ENCODE assay signal across 10 mouse cellular contexts in the genomic region with DNA sequence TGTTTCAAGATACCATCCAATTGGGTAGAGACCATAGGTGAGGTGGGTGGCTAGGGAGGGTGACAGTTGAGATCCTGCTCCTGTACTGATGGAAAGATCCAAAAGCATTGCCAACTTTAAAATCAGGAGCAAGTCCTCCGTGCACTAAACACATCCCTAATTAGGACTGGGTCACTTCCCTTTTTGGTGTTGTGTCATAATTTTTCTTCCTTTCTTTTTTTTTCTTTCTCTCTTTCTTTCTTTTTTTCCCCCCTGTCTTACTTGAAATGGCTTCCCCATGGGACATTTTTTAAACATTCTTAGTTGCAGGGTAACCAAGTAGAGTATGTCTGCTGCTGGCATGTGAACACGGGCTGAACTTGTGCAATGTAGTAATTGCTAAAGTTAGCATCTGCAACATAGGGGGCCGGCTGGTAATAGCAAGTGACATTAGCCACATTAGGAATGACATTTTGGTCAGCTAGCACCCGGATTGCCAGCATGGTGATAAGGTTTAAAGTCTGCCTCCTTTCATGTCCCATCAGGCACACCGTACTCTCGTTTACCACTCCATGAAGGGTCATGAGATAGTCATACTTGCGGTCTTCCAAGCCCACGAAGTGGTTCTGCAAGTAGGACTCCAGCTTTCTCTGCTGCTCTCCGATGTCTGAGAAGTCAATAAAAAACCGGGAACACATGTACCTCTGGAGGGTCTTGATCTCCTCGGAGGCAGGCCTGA. TPM values are rescaled to one million over a fixed set of nuclear protein-coding genes. Genes with fewer than 3 reads are reported as not detected.
A peak's percentile ranks its signal among the peaks of the same experiment; 100 is the strongest.
DNase-seq lines count a peak whose midpoint lies in the region; ATAC-seq lines count a peak whose summit lies in the region.
"Had no signal": no experiment of that assay in that cellular context is flagged by ENCODE, and none has a peak within 500 bp of the region (broad histone marks: within the 10 kb centered on the region; RNA-seq: fewer than 3 reads in every experiment).

No protein-coding gene starts in this region.

- no peaks in the 10 kb centered on the region for H3K36me3 ChIP-seq in kidney, embryonic 16.5 days (ENCODE audit: insufficient read depth, low read length)
- no peaks in the 10 kb centered on the region for H3K36me3 ChIP-seq in embryonic facial prominence, embryonic 14.5 days (ENCODE audit: control insufficient read depth, insufficient read depth, low read length)
- H3K36me3 ChIP-seq in midbrain, embryonic 13.5 days = no peaks in the 10 kb centered on the region

- ATAC-seq in kidney, embryonic 16.5 days (ENCODE audit: low FRiP score, low TSS enrichment) = no peak
- no peak for ATAC-seq in embryonic facial prominence, embryonic 14.5 days (ENCODE audit: low read depth)
- ATAC-seq in midbrain, embryonic 13.5 days = no peak

- H3K4me3 ChIP-seq in kidney, embryonic 16.5 days (ENCODE audit: low read length) = 0 out of 2 replicates have a peak overlapping the region, but pooled peaks have one; percentile 80
- H3K4me3 ChIP-seq in embryonic facial prominence, embryonic 14.5 days (ENCODE audit: low read depth, low read length) = peak overlapping the region; percentile 66
- peak overlapping the region; percentile 76 for H3K4me3 ChIP-seq in midbrain, embryonic 13.5 days (replicated peaks)
- H3K4me3 ChIP-seq: myocyte had no signal

- no peak for DNase-seq in kidney, postnatal 10 days
- DNase-seq in embryonic facial prominence, embryonic 14.5 days (ENCODE audit: low spot score) = no peak
- peak; percentile 51 for DNase-seq in heart, postnatal 4 days
- DNase-seq in yolk sac, embryonic 10.5 days (ENCODE audit: low spot score) = no peak
- DNase-seq in right cerebral cortex, postnatal 25 days = no peak
- no peak for DNase-seq in left cerebral cortex, postnatal 4 days
- DNase-seq: kidney, postnatal 14 days had no signal

- H3K4me1 ChIP-seq in kidney, embryonic 16.5 days (ENCODE audit: insufficient read depth, low read length) = peaks cover 14% of the 10 kb centered on the region; the same call in 1 of the 2 replicates
- no peaks in the 10 kb centered on the region for H3K4me1 ChIP-seq in embryonic facial prominence, embryonic 14.5 days (ENCODE audit: control insufficient read depth, insufficient read depth, low read length)
- peaks cover 16% of the 10 kb centered on the region for H3K4me1 ChIP-seq in midbrain, embryonic 13.5 days (replicated peaks)

- intact Hi-C loops in left cerebral cortex, postnatal 4 days (cut with DNase I) = loop anchor here (10.0 kb wide), 1 partner anchor 370 kb away; no protein-coding TSS in a partner anchor

- peak overlapping the region; percentile 95; the same call in 1 of the 2 replicates for H3K4me2 ChIP-seq in kidney, embryonic 16.5 days (replicated peaks; ENCODE audit: low read depth, low read length)
- peak overlapping the region; percentile 89 for H3K4me2 ChIP-seq in embryonic facial prominence, embryonic 14.5 days (ENCODE audit: low read depth, low read length)
- H3K4me2 ChIP-seq in midbrain, embryonic 13.5 days (replicated peaks) = peak overlapping the region; percentile 91

- H3K27ac ChIP-seq in kidney, embryonic 16.5 days (ENCODE audit: low read length) = no peak overlapping the region
- no peak overlapping the region for H3K27ac ChIP-seq in embryonic facial prominence, embryonic 14.5 days (replicated peaks; ENCODE audit: low read depth, low read length)
- H3K27ac ChIP-seq in midbrain, embryonic 13.5 days = no peak overlapping the region

- no peak overlapping the region for H3K9ac ChIP-seq in kidney, embryonic 16.5 days (replicated peaks; ENCODE audit: low read length)
- peak overlapping the region; percentile 71; the same call in 1 of the 2 replicates for H3K9ac ChIP-seq in embryonic facial prominence, embryonic 14.5 days (ENCODE audit: low read depth, low read length)
- H3K9ac ChIP-seq in midbrain, embryonic 13.5 days (replicated peaks) = 0 out of 2 replicates have a peak overlapping the region, but pooled peaks have one; percentile 36

- WGBS in kidney, embryonic 16.5 days = 68% methylated on average over 11 of the region's 11 CpGs
- WGBS in embryonic facial prominence, embryonic 14.5 days = 78% methylated on average over 11 of the region's 11 CpGs
- WGBS in midbrain, embryonic 13.5 days = 82% methylated on average over 11 of the region's 11 CpGs

- H3K9me3 ChIP-seq in kidney, embryonic 16.5 days (ENCODE audit: low read length) = no peaks in the 10 kb centered on the region
- no peaks in the 10 kb centered on the region for H3K9me3 ChIP-seq in embryonic facial prominence, embryonic 14.5 days (ENCODE audit: control insufficient read depth, low read length)
- H3K9me3 ChIP-seq in midbrain, embryonic 13.5 days = no peaks in the 10 kb centered on the region

- peaks cover 17% of the 10 kb centered on the region; the same call in 1 of the 2 replicates for H3K27me3 ChIP-seq in kidney, embryonic 16.5 days (ENCODE audit: insufficient read depth, low read length)
- H3K27me3 ChIP-seq in embryonic facial prominence, embryonic 14.5 days (replicated peaks; ENCODE audit: control insufficient read depth, insufficient read depth, low read length) = peaks cover 12% of the 10 kb centered on the region; the same call in 1 of the 2 replicates
- H3K27me3 ChIP-seq in midbrain, embryonic 13.5 days = peaks cover 18% of the 10 kb centered on the region

RNA-seq across cellular contexts. Expression of gene Tent5a, which starts 2.8 kb away (rescaled TPM):
- polyA plus RNA-seq in kidney, embryonic 16.5 days (2015; fragmentation: Nextera tagmentation; extraction: Ambion mirVana) = 2.8 and 3.0 TPM in 2 replicates
- 29.6 and 34.2 TPM in 2 replicates for polyA plus RNA-seq in embryonic facial prominence, embryonic 14.5 days (2014; fragmentation: Nextera tagmentation; extraction: Ambion mirVana)
- 10 to 100 TPM; 23.2 to 26.2 TPM for total RNA-seq in heart, postnatal 4 days (2021)
- polyA plus RNA-seq in midbrain, embryonic 13.5 days (2015; fragmentation: Nextera tagmentation; extraction: Ambion mirVana) = 3.8 and 4.2 TPM in 2 replicates
- total RNA-seq in left cerebral cortex, postnatal 4 days (2021) = 1 to 10 TPM; 2.0 to 2.1 TPM

RNA-seq across cellular contexts. Expression of gene Gm11114, which starts 11.7 kb away (rescaled TPM):
- polyA plus RNA-seq in kidney, embryonic 16.5 days (2015; fragmentation: Nextera tagmentation; extraction: Ambion mirVana) = not detected in 2 replicates
- polyA plus RNA-seq in embryonic facial prominence, embryonic 14.5 days (2014; fragmentation: Nextera tagmentation; extraction: Ambion mirVana) = not detected in 2 replicates
- not detected for total RNA-seq in heart, postnatal 4 days (2021)
- not detected in 2 replicates for polyA plus RNA-seq in midbrain, embryonic 13.5 days (2015; fragmentation: Nextera tagmentation; extraction: Ambion mirVana)
- total RNA-seq in left cerebral cortex, postnatal 4 days (2021) = not detected
- polyA plus RNA-seq: myocyte had no signal
